Mouse (Mus musculus) heart, adult 8-10 months (tissue): Measurements from ENCODE around the gene Gm20388. TPM values are rescaled to one million over a fixed set of nuclear protein-coding genes. Genes with fewer than 3 reads are reported as not detected.

Experiments
- DNase-seq: peaks from one replicate; pipeline ENCODE4 v3.0.0; 2022; ENCODE audit warnings: low spot score
- total RNA-seq, 4 experiments: library from RNA; stranded (reverse); gene quantifications; 2 replicates each; pipeline ENCODE4 v1.2.4; 2022

Gene Gm20388
- total RNA-seq, 4 experiments from 2014 or later, result 4.2 to 6.7 TPM; not detected in 2

- DNase-seq, result no peak
These were observed 2418.4 kb downstream of the Gm20388 start for GRCm38 (mm10) chr8:122329072-122329471.

- no peak for DNase-seq
These were observed 2419.1 kb downstream of the Gm20388 start for GRCm38 (mm10) chr8:122329553-122330239.

DNA sequence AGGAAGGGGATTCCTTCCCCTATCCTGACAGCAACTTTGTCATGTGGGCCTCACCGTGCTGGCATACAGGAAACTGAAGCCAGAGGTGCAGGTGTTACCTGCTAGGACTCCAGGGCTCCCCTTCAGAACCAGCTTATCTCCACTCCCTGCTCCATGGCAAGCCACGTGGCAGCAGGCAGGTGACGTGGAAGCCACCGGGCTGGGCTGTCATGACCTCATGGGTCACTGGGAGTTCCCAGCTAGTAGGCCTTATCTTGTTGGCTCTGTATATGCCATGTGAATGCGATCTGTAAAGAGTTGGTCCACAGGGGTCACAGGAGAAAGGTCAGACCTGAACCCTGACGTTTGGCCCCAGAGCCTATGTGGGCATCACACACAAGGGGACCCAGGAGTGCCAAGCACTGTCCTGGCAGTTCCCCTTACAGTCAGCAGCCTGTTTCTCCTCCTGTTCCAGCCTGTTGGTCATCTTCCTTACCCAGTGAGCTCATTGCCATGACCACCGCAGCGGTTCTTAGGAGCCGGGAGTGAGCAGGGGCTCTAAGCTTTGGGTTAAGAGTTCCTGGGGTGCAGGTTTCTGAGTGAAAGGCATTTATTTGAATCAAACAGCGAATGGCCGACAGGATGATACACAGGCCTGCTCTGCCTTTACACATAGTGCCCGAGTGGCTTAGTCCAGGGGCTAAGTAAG, 2419.9 kb downstream of the Gm20388 start:
- DNase-seq, result no peak

GRCm38 (mm10) chr8:122331134-122331523, 2420.5 kb downstream of the Gm20388 start:
- peak; percentile 73 for DNase-seq

GRCm38 (mm10) chr8:122332753-122333506, 2422.3 kb downstream of the Gm20388 start:
- DNase-seq, result peak; percentile 88

DNA sequence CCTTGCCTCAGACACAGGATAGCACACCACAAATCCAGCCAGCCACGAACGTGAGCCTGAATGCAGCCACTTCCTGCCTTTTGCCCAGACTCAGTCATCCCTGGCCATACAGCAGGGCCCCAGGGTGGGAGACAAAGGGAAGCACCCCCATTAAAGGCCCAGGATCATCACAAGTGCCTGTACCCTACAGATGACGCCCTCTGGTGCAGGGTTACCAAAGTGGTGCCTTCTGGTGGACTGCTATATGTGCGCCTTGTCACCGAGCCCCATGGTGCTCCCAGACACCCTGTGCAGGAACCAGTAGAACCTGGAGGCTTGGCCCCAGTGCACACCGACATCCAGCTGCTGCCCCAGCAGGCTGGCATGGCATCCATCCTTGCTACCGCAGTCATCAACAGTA, 2422.9 kb downstream of the Gm20388 start:
- no peak for DNase-seq

DNA sequence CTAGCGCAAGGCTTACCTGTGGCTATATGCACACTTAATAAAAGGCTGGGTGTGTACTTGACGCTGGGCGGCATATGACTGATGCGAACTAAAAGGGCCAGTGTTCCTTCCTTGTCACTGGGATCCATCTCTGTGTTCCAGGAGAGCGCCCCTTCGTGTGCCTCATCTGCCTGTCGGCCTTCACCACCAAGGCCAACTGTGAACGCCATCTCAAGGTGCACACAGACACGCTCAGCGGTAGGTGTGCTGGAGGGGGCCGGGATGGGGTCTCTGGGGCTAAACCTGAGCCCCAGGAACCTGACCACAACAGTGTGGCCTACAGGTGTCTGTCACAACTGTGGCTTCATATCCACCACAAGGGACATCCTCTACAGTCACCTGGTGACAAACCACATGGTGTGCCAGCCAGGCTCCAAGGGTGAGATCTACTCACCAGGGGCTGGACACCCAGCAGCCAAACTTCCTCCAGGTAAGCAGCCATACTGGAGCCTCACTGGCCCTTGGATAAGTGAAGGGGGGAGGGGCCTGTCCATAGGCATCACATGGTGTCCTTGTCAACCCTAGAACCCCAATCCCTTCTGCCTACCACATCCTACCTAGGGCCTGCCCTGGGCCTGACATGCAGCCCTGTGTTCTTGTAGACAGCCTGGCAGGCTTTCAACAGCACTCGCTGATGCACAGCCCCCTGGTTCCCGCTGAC, 2424.3 kb downstream of the Gm20388 start:
- no peak for DNase-seq

GRCm38 (mm10) chr8:122335638-122336250, 2425.1 kb downstream of the Gm20388 start:
- DNase-seq, result no peak

- DNase-seq, result no peak
These were observed 2425.7 kb downstream of the Gm20388 start for GRCm38 (mm10) chr8:122336251-122336910.

GRCm38 (mm10) chr8:122338852-122339251, 2428.2 kb downstream of the Gm20388 start:
- DNase-seq, result no peak

DNA sequence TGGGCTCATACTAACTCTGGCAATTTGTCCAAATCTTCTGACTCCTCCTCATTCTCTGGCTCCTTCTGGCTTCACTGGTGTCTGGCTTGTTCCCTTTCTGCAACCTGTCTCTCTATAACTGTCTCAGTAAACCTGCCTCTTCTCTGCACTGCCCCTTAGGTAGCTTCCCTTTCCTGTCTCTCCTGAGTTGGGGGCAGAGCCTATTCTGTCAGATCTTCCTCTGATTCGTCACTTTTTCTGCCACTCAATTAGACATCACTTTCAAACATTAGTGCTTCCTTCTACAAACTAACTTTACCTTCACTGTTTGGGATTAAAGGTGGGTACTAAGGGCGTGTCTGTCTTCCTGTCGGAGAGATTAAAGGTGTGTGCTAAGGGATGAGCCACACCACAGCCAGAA, 2430.1 kb downstream of the Gm20388 start:
- DNase-seq, result no peak

DNA sequence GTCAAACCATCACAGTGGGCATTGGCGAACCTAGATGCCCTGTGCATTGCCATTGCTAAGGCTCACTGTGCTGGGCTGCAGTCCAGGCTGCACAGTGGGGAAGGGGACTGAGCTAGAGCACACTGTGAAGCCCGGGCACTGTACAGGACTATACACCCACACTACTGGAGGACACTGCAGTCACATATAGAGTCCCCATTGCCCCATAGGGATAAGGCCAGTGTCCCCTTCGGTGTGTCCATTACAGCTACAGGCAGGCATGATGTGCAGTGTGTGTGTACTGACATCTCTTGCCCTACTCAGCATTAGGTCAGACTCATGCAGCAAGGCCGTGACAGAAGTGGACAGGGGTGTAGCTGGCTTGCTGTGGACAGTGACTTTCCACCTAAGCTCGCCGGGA, 2431.1 kb downstream of the Gm20388 start:
- no peak for DNase-seq

DNA sequence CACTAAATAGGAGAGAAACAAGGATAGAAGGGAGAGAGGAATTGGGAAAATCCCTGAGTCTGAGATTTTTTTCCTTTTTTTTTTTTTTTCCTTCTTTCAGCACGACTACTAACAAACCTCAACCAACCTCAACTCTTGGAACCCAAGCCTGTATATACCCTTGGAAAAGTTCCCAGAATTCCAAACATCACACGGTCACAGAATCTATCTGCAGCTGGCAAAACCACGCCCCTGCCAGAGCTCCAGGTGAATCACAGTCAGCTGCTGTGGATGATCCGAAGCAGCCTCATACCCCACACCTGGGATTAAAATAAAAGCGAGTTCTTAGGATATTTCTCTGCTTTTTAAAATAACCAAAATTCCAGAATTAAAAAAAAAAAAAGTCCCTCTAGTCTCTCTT, 2431.7 kb downstream of the Gm20388 start:
- no peak for DNase-seq

DNA sequence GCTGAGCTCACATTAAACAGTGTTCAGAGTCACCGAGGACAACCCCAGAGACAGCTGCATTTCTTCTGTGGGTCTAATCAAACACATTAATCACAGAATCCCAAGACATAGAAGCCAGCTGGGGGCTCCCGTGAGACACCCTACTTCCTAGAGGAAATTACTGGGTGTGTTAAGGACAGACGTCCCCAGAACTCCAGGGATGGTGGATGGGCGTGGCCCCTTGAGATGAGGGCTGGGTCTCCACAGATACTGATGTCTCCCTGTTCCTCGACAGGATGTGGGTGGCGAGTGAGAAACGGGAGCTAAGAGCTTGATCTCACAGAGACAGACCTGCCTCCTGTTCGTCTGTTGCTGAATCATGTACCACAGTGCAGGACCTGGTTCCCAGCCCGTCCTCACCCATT, 2432.2 kb downstream of the Gm20388 start:
- DNase-seq, result peak; percentile 55

GRCm38 (mm10) chr8:122343341-122343740, 2432.7 kb downstream of the Gm20388 start:
- no peak for DNase-seq

- no peak for DNase-seq
These were observed 2433.1 kb downstream of the Gm20388 start for GRCm38 (mm10) chr8:122343758-122344157.

DNA sequence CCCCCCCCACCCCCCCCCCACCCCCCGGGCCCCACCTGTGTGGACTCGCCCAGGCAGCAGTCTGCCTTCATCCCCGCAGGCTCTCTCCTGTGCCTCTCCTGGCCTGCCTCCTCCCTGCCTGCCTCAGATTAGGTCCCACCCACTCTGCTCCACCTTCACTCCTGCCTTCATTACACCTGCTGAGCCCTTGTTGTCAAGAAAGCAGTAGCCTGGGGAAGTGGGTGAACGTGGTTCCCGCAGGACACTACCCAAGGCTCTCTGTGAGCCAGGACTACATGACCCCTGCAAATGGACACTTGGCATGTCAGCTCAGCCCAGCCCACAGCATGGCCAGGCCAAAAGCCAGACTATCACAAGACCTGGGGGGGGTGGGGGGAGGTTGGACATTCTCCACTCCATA, 2433.6 kb downstream of the Gm20388 start:
- no peak for DNase-seq

- DNase-seq, result no peak
These were observed 2434.8 kb downstream of the Gm20388 start for GRCm38 (mm10) chr8:122345181-122346095.

- DNase-seq, result peak; percentile 41
These were observed 2437.3 kb downstream of the Gm20388 start for GRCm38 (mm10) chr8:122347811-122348552.
